Mouse (Mus musculus): ENCODE data around the gene 1700020N01Rik.

Gene 1700020N01Rik

GRCm38 (mm10) chr10:21604476-21604875, 11.5 kb downstream of the 1700020N01Rik start:
- in situ Hi-C loops (cut with MboI, MseI): loop anchor here (10.0 kb wide), 1 partner anchor 400 kb away; no protein-coding TSS in a partner anchor

GRCm38 (mm10) chr10:21605011-21605571, 12.1 kb downstream of the 1700020N01Rik start:
- in situ Hi-C loops (cut with MboI, MseI): loop anchor here (10.0 kb wide), 1 partner anchor 400 kb away; no protein-coding TSS in a partner anchor

DNA sequence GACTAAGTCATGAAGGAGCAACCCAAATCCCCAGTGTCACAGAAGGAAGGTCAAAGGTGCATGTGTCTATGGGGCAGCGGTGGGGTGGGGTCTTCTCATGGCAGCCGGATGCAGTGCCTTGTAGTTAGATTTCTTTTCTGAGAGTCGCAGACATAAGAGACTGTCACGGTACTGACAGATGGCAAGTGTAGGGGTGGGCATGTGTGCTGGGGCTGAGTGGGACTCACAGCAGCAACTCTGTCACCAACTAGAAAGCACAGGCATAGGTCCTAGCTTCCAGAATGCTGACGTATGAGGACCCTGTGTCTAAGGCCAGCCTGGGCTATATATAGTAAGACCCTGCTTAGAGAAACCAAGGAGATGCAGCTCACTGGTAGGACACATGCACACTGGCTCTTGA, 12.7 kb downstream of the 1700020N01Rik start:
- in situ Hi-C loops (cut with MboI, MseI): loop anchor here (10.0 kb wide), 1 partner anchor 399 kb away; no protein-coding TSS in a partner anchor

DNA sequence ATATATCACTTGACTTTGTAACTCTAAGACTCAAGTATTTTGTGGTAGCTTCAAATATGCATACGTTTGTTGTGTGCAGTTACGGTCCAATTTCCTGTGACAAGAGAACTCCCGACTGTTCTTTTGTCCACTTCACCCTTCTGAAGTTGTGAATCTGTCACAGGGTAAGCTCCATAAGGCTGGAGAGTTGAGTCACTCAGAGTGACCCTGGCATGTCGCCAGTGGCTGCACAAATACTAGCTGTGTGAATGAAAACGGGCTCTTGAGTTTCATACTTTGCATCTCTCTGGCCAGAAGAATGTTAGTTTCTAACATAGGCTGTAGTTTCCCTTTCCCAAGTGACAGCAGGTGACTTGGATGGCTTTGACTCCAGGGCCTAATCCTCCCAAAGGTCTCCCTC, 14.0 kb downstream of the 1700020N01Rik start:
- in situ Hi-C loops (cut with MboI, MseI): loop anchor here (10.0 kb wide), 1 partner anchor 398 kb away; no protein-coding TSS in a partner anchor

GRCm38 (mm10) chr10:21609583-21609982, 16.6 kb downstream of the 1700020N01Rik start:
- in situ Hi-C loops (cut with MboI, MseI): loop anchor here (10.0 kb wide), 1 partner anchor 395 kb away; no protein-coding TSS in a partner anchor

DNA sequence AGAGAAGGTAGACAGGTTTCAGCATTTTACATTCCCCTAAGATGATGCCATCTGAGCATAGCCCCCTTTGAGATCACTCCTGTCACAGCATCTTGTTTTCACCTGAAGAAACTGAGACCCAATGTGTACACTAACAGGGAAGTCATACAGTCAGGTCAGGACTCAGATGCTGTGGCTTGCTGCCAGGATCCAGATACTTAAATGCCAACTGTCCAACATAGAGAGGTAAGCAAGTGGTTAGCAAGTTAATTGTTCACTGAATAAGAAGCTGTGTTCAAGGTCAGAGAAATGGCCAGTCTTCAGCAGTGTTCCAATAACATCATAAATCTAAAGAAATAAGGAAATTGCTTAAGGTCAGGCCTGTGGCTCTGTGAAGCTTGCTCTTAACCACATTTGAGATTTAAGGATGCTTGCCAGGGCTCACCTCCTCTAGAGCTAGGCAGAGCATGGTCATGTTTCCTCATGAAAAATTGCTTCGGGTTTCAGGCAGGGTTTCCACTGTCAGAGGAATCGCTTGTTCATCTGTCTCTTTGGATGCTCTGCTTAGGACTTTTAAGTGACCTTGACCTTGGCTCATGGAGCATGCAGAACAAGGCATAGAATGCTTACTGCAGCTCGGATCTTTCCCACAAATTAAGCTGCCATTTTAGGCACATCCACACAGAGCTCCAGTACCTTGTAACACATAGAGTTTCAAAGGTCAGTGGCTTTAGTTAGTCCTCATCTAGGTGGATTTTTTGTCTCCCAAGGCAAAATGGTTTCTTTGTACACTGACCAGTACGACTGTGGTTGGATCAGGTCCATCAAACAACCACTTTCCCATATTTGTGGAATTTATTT, 20.3 kb downstream of the 1700020N01Rik start:
- in situ Hi-C loops (cut with MboI, MseI): no loop called here

- in situ Hi-C loops (cut with MboI, MseI): no loop called here
Measured at GRCm38 (mm10) chr10:21614520-21614919, 21.6 kb downstream of the 1700020N01Rik start.

GRCm38 (mm10) chr10:21618745-21619508, 26.0 kb downstream of the 1700020N01Rik start:
- in situ Hi-C loops (cut with MboI, MseI): no loop called here

- in situ Hi-C loops (cut with MboI, MseI): no loop called here
Measured at GRCm38 (mm10) chr10:21622065-21622464, 29.1 kb downstream of the 1700020N01Rik start.

DNA sequence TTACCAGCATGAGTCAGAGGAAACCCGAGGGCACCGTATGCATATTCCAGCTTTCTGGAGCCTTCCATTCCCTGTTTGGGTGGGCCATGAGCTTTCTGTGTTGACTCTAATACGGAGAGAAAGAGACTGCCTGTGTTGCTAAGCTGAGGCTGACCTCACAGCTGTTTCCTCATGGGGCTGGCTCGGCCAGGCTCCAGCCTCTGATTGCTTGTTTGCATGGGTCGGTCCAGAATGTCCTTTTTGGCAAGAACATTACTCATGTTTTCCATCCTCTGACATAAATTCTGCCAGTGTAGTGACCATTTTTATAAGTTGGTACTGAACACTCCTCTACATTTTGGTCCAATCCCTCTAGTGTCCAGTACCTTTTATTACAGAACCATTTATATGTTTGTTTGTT, 35.6 kb downstream of the 1700020N01Rik start:
- in situ Hi-C loops (cut with MboI, MseI): no loop called here

GRCm38 (mm10) chr10:21629031-21629740, 36.2 kb downstream of the 1700020N01Rik start:
- in situ Hi-C loops (cut with MboI, MseI): no loop called here

- in situ Hi-C loops (cut with MboI, MseI): no loop called here
Measured at GRCm38 (mm10) chr10:21631481-21631880, 38.5 kb downstream of the 1700020N01Rik start.

DNA sequence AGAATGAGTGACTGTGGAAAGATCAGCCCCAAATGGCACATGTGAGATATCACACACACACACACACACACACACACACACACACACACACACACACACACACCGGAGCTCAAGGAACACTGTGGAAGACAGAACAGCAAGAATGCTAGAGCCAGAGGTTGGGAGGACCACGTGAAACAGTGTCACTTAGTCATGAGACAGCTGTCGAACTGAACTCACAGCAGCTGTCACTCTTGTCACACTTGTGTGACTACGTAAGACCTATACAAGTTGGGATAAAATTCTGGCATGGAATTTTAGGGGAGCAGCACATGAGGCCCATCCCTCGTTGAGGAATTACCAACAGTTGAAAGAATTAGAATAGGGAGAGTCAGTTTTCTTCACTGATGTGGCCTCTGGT, 39.7 kb downstream of the 1700020N01Rik start:
- in situ Hi-C loops (cut with MboI, MseI): no loop called here

DNA sequence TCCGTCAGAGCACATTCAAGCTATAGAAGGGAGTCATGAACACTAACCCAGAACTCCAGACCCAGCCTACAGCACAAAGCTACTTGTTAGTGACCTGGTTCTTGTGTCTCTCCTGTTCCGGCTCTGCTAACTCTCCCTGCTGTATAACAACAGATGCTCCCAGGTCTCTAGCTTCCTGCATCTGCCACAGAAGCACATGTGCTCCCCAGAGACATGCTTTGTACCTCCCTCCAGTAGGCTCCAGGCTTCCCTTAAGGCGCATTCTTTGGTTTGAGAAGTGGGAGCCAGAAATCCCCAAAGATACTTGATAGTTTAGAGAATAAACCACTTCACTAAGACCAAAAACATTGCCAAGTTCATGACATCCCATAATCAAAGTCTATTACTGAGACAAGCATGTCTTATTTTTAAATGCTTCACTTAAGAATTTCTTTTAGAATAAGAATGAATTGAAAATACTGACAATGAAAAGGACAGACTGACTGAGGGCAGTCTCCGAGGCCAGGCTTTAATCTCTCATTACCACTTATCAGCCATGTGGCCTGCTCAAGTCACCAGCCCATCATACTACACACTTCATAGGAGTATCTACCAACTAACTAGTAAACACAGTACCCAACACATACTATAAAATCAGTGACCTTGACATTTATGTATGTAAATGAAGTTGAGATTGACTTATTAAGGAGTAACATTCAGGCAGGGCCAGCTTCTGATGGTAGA, 43.2 kb downstream of the 1700020N01Rik start:
- in situ Hi-C loops (cut with MboI, MseI): no loop called here

DNA sequence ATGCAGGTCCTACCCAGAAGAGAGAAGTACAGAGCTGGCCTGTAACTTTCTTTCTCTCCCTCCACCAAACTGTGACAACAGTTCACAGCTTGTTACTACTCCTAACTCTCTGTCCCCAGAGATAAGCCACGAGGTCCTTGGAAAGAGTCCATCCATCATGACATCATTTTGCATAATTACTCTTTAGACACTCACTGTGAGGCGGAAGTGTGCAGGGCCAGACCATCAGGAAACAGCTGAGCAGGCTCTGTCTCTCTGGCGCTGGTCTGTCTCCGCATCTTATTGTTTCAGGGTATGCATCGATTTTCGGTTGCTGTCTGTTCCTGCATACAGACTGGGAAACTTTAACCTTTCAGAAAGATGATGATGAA, 43.8 kb downstream of the 1700020N01Rik start:
- in situ Hi-C loops (cut with MboI, MseI): no loop called here

DNA sequence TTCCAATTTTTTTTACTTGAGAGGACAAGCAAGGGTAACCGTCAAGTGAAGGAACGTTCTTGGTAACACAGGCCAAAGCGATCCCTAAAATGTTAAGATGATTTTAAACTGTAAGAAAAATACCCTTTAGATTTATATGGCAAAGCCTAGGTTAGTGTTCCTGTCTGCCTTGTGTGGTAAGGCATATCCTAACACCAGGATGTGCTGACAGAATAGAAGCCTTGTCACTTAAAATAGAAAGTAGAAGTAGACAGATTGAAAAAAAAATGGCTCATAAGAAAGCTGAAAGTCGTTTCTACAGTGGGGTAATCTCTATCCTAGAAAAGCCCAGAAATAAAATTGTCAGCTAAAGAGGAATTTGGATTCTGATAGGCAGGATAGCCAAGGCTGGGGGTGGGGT, 58.4 kb downstream of the 1700020N01Rik start:
- in situ Hi-C loops (cut with MboI, MseI): no loop called here

GRCm38 (mm10) chr10:21652426-21653345, 59.7 kb downstream of the 1700020N01Rik start:
- in situ Hi-C loops (cut with MboI, MseI): no loop called here

GRCm38 (mm10) chr10:21653469-21653868, 60.5 kb downstream of the 1700020N01Rik start:
- in situ Hi-C loops (cut with MboI, MseI): no loop called here

GRCm38 (mm10) chr10:21659576-21660246, 66.8 kb downstream of the 1700020N01Rik start:
- in situ Hi-C loops (cut with MboI, MseI): no loop called here

All from regulatory T cell (primary cell).